In genomic region chr7:99695471-99696057, GRCm38 (mm10) we compare ENCODE assay signal across 16 mouse cellular contexts. TPM values are rescaled to one million over a fixed set of nuclear protein-coding genes. Genes with fewer than 3 reads are reported as not detected.
"Had no signal": no experiment of that assay in that cellular context is flagged by ENCODE, and none has a peak within 500 bp of the region (broad histone marks: within the 10 kb centered on the region; RNA-seq: fewer than 3 reads in every experiment).

No protein-coding gene starts in this region.

- H3K27ac ChIP-seq: limb, embryonic 13.5 days; liver, embryonic 12.5 days; midbrain, embryonic 10.5 days; neural tube, embryonic 15.5 days had no signal

- DNase-seq: left cerebral cortex, postnatal 4 days; lung, embryonic 14.5 days; lung, postnatal 10 days; lung, postnatal 4 days; midbrain, embryonic 14.5 days; spleen, adult 18-20 months; thymus, adult 18-20 months; thymus, postnatal 14 days had no signal

- H3K4me3 ChIP-seq: limb, embryonic 13.5 days; liver, embryonic 12.5 days; midbrain, embryonic 10.5 days; myocyte; neural tube, embryonic 15.5 days had no signal

RNA-seq across cellular contexts. Expression of gene Olfr520, which starts 34.5 kb away (rescaled TPM):
- total RNA-seq: layer of hippocampus, postnatal 14 days; left cerebral cortex, adult 18-20 months; left cerebral cortex, postnatal 4 days; megakaryocyte, adult 5-6 weeks had no signal
